Mouse (Mus musculus): ENCODE data around the gene Kras.
A peak's percentile ranks its signal among the peaks of the same experiment; 100 is the strongest.

The Kras gene

GRCm38 (mm10) chr6:145250185-145250791 lies at the start of gene Kras:
TSS of gene Kras (minus strand) at chr6:145250239.
- DNase-seq = peak; percentile 91 to 94

GRCm38 (mm10) chr6:145297626-145298025 lies 47.6 kb upstream of the Kras start:
- DNase-seq = no peak

- DNase-seq = no peak
Observed at GRCm38 (mm10) chr6:145296979-145297378, 46.9 kb upstream of the Kras start.

- DNase-seq = no peak
Observed at GRCm38 (mm10) chr6:145295171-145295570, 45.1 kb upstream of the Kras start.

GRCm38 (mm10) chr6:145293156-145293555 lies 43.1 kb upstream of the Kras start:
- DNase-seq = no peak

- peak in 1 of 2 experiments; percentile 17 for DNase-seq
Observed at GRCm38 (mm10) chr6:145291383-145292289, 41.6 kb upstream of the Kras start.

- no peak for DNase-seq
Observed at GRCm38 (mm10) chr6:145285656-145286055, 35.6 kb upstream of the Kras start.

GRCm38 (mm10) chr6:145284286-145284685 lies 34.2 kb upstream of the Kras start:
- DNase-seq = no peak

GRCm38 (mm10) chr6:145277138-145277763 lies 27.2 kb upstream of the Kras start:
- DNase-seq = no peak

- DNase-seq = peak; percentile 75 to 84
Observed at GRCm38 (mm10) chr6:145276265-145276780, 26.3 kb upstream of the Kras start.

GRCm38 (mm10) chr6:145275586-145276219 lies 25.7 kb upstream of the Kras start:
- DNase-seq = no peak

GRCm38 (mm10) chr6:145273971-145274620 lies 24.1 kb upstream of the Kras start:
- DNase-seq = peak in 1 of 2 experiments; percentile 16

- peak in 1 of 2 experiments; percentile 25 for DNase-seq
Observed at GRCm38 (mm10) chr6:145272142-145272937, 22.3 kb upstream of the Kras start.

- no peak for DNase-seq
Observed at GRCm38 (mm10) chr6:145269313-145269845, 19.3 kb upstream of the Kras start.

- no peak for DNase-seq
Observed at GRCm38 (mm10) chr6:145267692-145268091, 17.7 kb upstream of the Kras start.

GRCm38 (mm10) chr6:145262314-145262713 lies 12.3 kb upstream of the Kras start:
- DNase-seq = no peak

GRCm38 (mm10) chr6:145256701-145257073 lies 6.6 kb upstream of the Kras start:
- DNase-seq = no peak

- DNase-seq = peak; percentile 70
Observed at GRCm38 (mm10) chr6:145255952-145256700, 6.1 kb upstream of the Kras start.

- DNase-seq = no peak
Observed at GRCm38 (mm10) chr6:145250820-145251219, 781 bp upstream of the Kras start.

All from lung, adult 18-20 months (tissue).